Mouse (Mus musculus) MEL (cell line): ENCODE measurements at regions not wholly inside any gene's neighbourhood (a gene's known extent, or its start where the extent isn't known, plus 50 kb on each side); places are given as distances from the start of the nearest gene placed in this dataset.

ENCODE experiments used
- BHLHE40 ChIP-seq: IDR thresholded peaks from 2 replicates; pipeline ENCODE4 v1.6.1; 2012; ENCODE audit warnings: low read depth, mild to moderate bottlenecking, inconsistent platforms, low read length, improper control_type of control experiment, borderline replicate concordance
- CTCF ChIP-seq, 3 experiments: IDR thresholded peaks in 2 of 3; conservative IDR thresholded peaks in 1 of 3; 2 replicates each; pipeline ENCODE4 v1.5.1; 2011 to 2012; ENCODE audit warnings: low read length in 3 of 3, low read depth in 2 of 3, mild to moderate bottlenecking in 2 of 3, improper control_type of control experiment in 1 of 3, inconsistent platforms in 1 of 3, mixed read lengths in 1 of 3, moderate library complexity in 1 of 3; ENCODE audit not compliant: control insufficient read depth in 1 of 3, insufficient read depth in 1 of 3, poor library complexity in 1 of 3, severe bottlenecking in 1 of 3
- E2F4 ChIP-seq: IDR thresholded peaks from 2 replicates; pipeline ENCODE4 v1.6.1; 2011; ENCODE audit warnings: low read depth, low read length, improper control_type of control experiment, borderline replicate concordance
- ELF1 ChIP-seq: IDR thresholded peaks from 2 replicates; pipeline ENCODE4 v1.6.1; 2014; ENCODE audit warnings: low read depth, mild to moderate bottlenecking, inconsistent platforms, low read length, improper control_type of control experiment, moderate library complexity
- EP300 ChIP-seq, 2 experiments: IDR thresholded peaks; 2 replicates each; pipeline ENCODE4 v1.6.1; 2011; ENCODE audit warnings: improper control_type of control experiment in 2 of 2, low read length in 2 of 2, low read depth in 1 of 2, mild to moderate bottlenecking in 1 of 2
- GATA1 ChIP-seq: IDR thresholded peaks from 2 replicates; pipeline ENCODE4 v1.6.1; 2011; ENCODE audit warnings: low read depth, low read length, improper control_type of control experiment
- HCFC1 ChIP-seq: IDR thresholded peaks from 2 replicates; pipeline ENCODE4 v1.6.1; 2012; ENCODE audit warnings: low read depth, mild to moderate bottlenecking, inconsistent platforms, low read length, improper control_type of control experiment, moderate library complexity
- MAFK ChIP-seq: IDR thresholded peaks from 2 replicates; pipeline ENCODE4 v1.6.1; 2011; ENCODE audit warnings: low read depth, mild to moderate bottlenecking, low read length, improper control_type of control experiment, borderline replicate concordance
- MAX ChIP-seq: IDR thresholded peaks from 2 replicates; pipeline ENCODE4 v1.6.1; 2011; ENCODE audit warnings: low read length, improper control_type of control experiment
- POLR2A ChIP-seq, 2 experiments: IDR thresholded peaks; 2 replicates each; pipeline ENCODE4 v1.6.1; 2011 to 2012; ENCODE audit warnings: low read length in 2 of 2, mild to moderate bottlenecking in 2 of 2, control low read depth in 1 of 2, improper control_type of control experiment in 1 of 2, low read depth in 1 of 2, moderate library complexity in 1 of 2; ENCODE audit not compliant: control insufficient read depth in 1 of 2, insufficient read depth in 1 of 2, poor library complexity in 1 of 2

DNA sequence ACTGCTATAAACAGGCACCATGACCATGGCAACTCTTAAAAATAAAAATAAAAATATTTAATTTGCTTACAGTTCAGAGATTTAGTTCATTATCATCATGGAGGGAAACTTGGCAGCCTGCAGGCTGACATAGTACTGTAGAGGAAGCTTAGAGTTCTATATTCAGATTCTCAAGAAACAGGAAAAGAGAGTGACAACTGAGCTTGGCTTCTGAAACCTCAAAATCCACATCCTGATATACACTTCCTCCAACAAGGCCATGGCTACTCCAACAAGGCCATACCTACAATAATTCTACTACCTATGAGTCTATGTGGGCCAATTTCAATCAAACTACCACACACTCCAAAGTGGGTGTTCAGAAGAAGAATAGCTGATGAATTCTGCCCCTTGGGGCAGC, 266.9 kb upstream of the Crim1 start:
- TF ChIP-seq EP300 (IDR thresholded peaks at IDR 0.05; ENCODE audit: low read depth in 1 of 2, low read length in 2 of 2) (no peak), CTCF (IDR thresholded peaks at IDR 0.05 in 2 of 3, conservative IDR thresholded peaks at IDR 0.05 in 1 of 3; ENCODE audit: control insufficient read depth in 1 of 3, insufficient read depth in 1 of 3, low read depth in 2 of 3, low read length in 3 of 3, poor library complexity in 1 of 3, severe bottlenecking in 1 of 3) (no peak), BHLHE40 (no peak), MAFK (no peak), ELF1 (no peak), POLR2A (IDR thresholded peaks at IDR 0.05; ENCODE audit: control insufficient read depth in 1 of 2, insufficient read depth in 1 of 2, low read depth in 1 of 2, low read length in 2 of 2, poor library complexity in 1 of 2) (no peak), GATA1 (no peak), HCFC1 (no peak), E2F4 (no peak), MAX (no peak)
